Mouse (Mus musculus) cerebellum, adult 2 months (tissue): ENCODE data around the gene D930020B18Rik. TPM values are rescaled to one million over a fixed set of nuclear protein-coding genes. Genes with fewer than 3 reads are reported as not detected.
A peak's percentile ranks its signal among the peaks of the same experiment; 100 is the strongest.

Source experiments
- DNase-seq, 2 experiments: peaks; one replicate each; pipeline ENCODE4 v3.0.0; 2021
- H3K27ac ChIP-seq: fragments of 200-500 bp; 2 replicates; pipeline ENCODE4 v1.5.1; 2012; ENCODE audit warnings: low read length, control low read depth, inconsistent platforms; ENCODE audit not compliant: insufficient read depth
- H3K27me3 ChIP-seq: fragments of 200-500 bp; 2 replicates; pipeline ENCODE4 v1.6.1; 2012; ENCODE audit warnings: inconsistent platforms, mild to moderate bottlenecking, low read length, moderate library complexity; ENCODE audit not compliant: control insufficient read depth, insufficient read depth
- H3K4me1 ChIP-seq: fragments of 200-500 bp; 2 replicates; pipeline ENCODE4 v1.6.1; 2011; ENCODE audit warnings: low read length; ENCODE audit not compliant: control insufficient read depth, insufficient read depth
- H3K4me3 ChIP-seq: fragments of 200-500 bp; replicated peaks from 2 replicates; pipeline ENCODE3; 2011; ENCODE audit warnings: mild to moderate bottlenecking, low read depth, low read length, control low read depth; ENCODE audit not compliant: insufficient read depth
- CTCF ChIP-seq: fragments of 200-500 bp; IDR thresholded peaks from 2 replicates; pipeline ENCODE4 v1.5.1; 2011; ENCODE audit warnings: low read depth, mild to moderate bottlenecking, control low read depth, low read length, moderate library complexity, borderline replicate concordance; ENCODE audit not compliant: insufficient read depth
- POLR2A ChIP-seq: fragments of 200-500 bp; IDR thresholded peaks from 2 replicates; pipeline ENCODE4 v1.6.1; 2011; ENCODE audit warnings: low read length, control low read depth, borderline replicate concordance; ENCODE audit not compliant: insufficient read depth
- WGBS: fragments of 180-500 bp; shearing (Covaris S2); methylation state at CpG from one replicate; pipeline ENCODE4 v1.1.7; 2018; 5-methylcytosine and 5-hydroxymethylcytosine counted together
- polyA plus RNA-seq: library from polyadenylated mRNA; depleted of rRNA; stranded (reverse); fragments of >200 nt; gene quantifications from 2 replicates; pipeline ENCODE4 v1.2.3, GENCODE M21; 2012; rRNA removed

The D930020B18Rik gene
- polyA plus RNA-seq, 1 experiment: 0.87 TPM

DNA sequence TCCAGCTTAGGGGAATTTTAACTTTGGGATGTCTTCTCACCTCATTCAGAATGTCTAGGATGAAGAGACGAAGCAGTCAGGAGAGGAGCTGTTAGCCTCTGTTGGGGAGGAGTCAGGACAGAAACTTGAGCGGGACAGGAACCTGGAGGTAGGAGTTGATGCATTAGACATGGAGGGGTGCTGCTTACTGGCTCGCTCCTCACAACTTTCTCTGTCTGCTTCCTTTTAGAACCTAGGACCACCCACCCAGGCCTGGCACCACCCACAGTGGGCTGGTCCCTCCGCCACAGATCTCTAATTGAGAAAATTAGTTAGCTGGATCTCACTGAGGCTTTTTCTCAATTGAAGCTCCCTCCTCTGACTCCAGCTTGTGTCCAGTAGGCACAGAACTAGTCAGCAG is 85.1 kb downstream of the D930020B18Rik start:
- Histone ChIP-seq H3K4me3 (no peak overlapping the region), H3K27ac (no peak overlapping the region), H3K4me1 (no peaks in the 10 kb centered on the region), H3K27me3 (no peaks in the 10 kb centered on the region)
- TF ChIP-seq POLR2A: no peak
- TF ChIP-seq CTCF: no peak
- no peak for DNase-seq
- WGBS: 70% methylated on average over 4 of the region's 4 CpGs

GRCm38 (mm10) chr10:121727151-121727550 is 85.8 kb downstream of the D930020B18Rik start:
- TF ChIP-seq POLR2A (no peak), CTCF (no peak)
- WGBS: 87% methylated on average over 4 of the region's 4 CpGs
- no peak for DNase-seq
- H3K27ac ChIP-seq: no peak overlapping the region
- no peaks in the 10 kb centered on the region for H3K27me3 ChIP-seq
- H3K4me1 ChIP-seq: no peaks in the 10 kb centered on the region
- no peak overlapping the region for H3K4me3 ChIP-seq

GRCm38 (mm10) chr10:121728226-121728625 is 86.8 kb downstream of the D930020B18Rik start:
- TF ChIP-seq POLR2A: no peak
- TF ChIP-seq CTCF: no peak
- Histone ChIP-seq H3K4me1 (no peaks in the 10 kb centered on the region), H3K4me3 (no peak overlapping the region), H3K27me3 (no peaks in the 10 kb centered on the region), H3K27ac (no peak overlapping the region)
- DNase-seq: peak; percentile 18 to 38
- 35% methylated on average over 4 of the region's 4 CpGs for WGBS

- no peak for TF ChIP-seq CTCF
- no peak for TF ChIP-seq POLR2A
- Histone ChIP-seq H3K27ac (no peak overlapping the region), H3K4me1 (no peaks in the 10 kb centered on the region), H3K27me3 (no peaks in the 10 kb centered on the region), H3K4me3 (no peak overlapping the region)
- WGBS: 96% methylated on average over 8 of the region's 8 CpGs
- DNase-seq: no peak
Measured at GRCm38 (mm10) chr10:121731048-121731725, 89.8 kb downstream of the D930020B18Rik start.

DNA sequence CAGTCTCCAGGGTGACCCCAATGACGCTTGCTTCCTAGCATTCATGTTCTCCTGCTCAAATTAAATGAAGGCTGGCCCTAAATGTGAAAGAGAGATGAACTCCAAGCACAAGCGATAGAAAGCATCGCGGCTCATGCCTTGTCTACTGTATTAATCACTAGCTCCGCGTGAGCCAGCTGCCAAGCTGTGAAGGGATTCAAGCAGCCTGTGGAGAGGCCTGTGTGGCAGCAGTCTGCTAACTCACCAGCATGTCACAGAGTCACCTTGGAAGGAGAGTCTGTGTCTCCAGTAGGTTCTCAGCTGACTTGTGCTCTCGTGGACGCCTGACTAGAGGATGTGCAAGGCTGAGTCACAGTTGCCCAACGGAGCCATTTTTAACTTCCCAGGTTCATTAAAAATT is 91.2 kb downstream of the D930020B18Rik start:
- no peaks in the 10 kb centered on the region for H3K4me1 ChIP-seq
- DNase-seq: no peak
- H3K27ac ChIP-seq: no peak overlapping the region

DNA sequence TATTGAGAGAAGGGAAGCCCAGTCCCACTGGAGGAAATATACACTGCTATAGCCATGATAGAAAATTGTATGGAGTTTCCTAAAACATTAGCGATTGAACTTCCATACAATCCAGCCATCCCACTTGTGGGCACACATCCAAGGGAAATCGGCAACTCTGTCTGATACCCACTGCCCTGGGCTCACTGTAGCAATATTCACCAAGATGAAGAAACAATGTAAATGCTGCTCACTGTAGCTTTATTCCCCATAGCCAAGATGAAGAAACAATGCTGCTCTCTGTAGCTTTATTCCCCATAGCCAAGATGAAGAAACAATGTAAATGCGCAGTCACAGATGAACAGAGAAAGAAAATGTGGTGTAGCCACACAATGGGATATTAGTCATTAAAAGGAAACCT is 95.9 kb downstream of the D930020B18Rik start:
- no peak for DNase-seq
- Histone ChIP-seq H3K27me3 (no peaks in the 10 kb centered on the region), H3K4me3 (no peak overlapping the region), H3K4me1 (no peaks in the 10 kb centered on the region), H3K27ac (no peak overlapping the region)
- no peak for TF ChIP-seq POLR2A
- TF ChIP-seq CTCF: no peak
- 76% methylated on average over 3 of the region's 3 CpGs for WGBS

More for the DNA sequence above, 91.2 kb downstream of the D930020B18Rik start:
- TF ChIP-seq CTCF (no peak), POLR2A (no peak)
- WGBS: 68% methylated on average over 9 of the region's 9 CpGs
- H3K27me3 ChIP-seq: no peaks in the 10 kb centered on the region
- H3K4me3 ChIP-seq: no peak overlapping the region

DNA sequence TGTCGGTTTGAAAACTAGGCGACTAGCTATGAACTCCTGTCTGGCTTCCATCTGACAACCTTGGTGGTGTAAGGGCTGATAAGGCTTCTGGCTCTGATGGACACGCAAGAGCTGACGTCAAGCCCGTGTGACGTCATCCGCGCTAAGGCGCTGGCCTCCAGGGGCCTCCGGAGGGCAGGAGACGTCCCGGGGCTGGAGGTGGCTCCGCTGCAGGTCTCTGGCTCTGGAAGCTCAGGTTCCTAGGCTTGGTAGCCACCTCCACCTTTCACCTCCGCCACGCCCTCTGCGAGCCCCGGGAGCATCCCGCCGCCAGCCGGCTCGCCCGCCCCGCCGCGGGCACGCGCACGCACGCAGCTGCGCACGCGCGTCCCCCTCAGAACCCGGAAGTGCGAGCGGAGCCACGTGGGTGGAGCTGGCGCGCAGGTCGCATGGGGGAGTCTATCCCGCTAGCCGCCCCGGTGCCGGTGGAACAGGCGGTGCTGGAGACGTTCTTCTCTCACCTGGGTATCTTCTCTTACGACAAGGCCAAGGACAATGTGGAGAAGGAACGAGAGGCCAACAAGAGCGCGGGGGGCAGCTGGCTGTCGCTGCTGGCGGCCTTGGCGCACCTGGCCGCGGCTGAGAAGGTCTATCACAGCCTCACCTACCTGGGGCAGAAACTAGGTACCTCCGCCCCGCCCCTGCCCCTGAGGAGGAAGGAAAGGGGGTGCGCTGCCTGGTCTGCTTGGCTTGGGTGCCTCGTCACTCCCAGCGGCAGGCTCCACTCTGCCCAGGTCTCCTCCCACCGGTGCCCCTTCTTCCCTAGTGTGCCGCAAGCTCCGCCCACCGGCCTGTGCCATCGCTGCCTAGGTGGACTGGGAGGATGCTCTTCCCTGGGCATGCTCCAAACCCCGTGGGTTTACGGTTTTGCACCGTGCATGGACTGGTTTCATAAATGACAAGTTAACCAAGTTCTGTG is 98.4 kb downstream of the D930020B18Rik start, which contains the start of gene BC048403:
BC048403 (plus strand) TSS at position 390 of the 958 bp plus-strand sequence.
- TF ChIP-seq CTCF (no peak), POLR2A (peak; percentile 75; the same call in 1 of the 2 replicates)
- no peaks in the 10 kb centered on the region for H3K27me3 ChIP-seq
- peak within 1 kb of the TSS; percentile 77 for H3K4me3 ChIP-seq
- H3K27ac ChIP-seq: peak within 1 kb of the TSS; percentile 88
- WGBS: under 1% methylated on average over 68 of the region's 68 CpGs
- DNase-seq: peak; percentile 89 to 91
- no peaks in the 10 kb centered on the region for H3K4me1 ChIP-seq

- 44% methylated on average over 4 of the region's 4 CpGs for WGBS
- no peak overlapping the region for H3K27ac ChIP-seq
- no peak for DNase-seq
- H3K4me1 ChIP-seq: no peaks in the 10 kb centered on the region
- H3K4me3 ChIP-seq: no peak overlapping the region
- TF ChIP-seq POLR2A (no peak), CTCF (no peak)
- no peaks in the 10 kb centered on the region for H3K27me3 ChIP-seq
Measured at GRCm38 (mm10) chr10:121742336-121742735, 100.9 kb downstream of the D930020B18Rik start.

Other genes with a start within 250 kb of the D930020B18Rik start
- 16.5 and 17.8 TPM in 2 replicates for gene Rassf3, start 165.2 kb upstream of the D930020B18Rik start, polyA plus RNA-seq
- 42.1 and 44.8 TPM in 2 replicates for gene Tbk1, start 54.8 kb upstream of the D930020B18Rik start, polyA plus RNA-seq
- 64.9 and 68.8 TPM in 2 replicates for gene Xpot, start 15.3 kb upstream of the D930020B18Rik start, polyA plus RNA-seq
- gene BC048403, start 98.3 kb downstream of the D930020B18Rik start, polyA plus RNA-seq: 6.6 TPM in 2 replicates